Mouse (Mus musculus) thymus, adult 2 months (tissue): ENCODE measurements around the gene 1110008L16Rik. TPM values are rescaled to one million over a fixed set of nuclear protein-coding genes. Genes with fewer than 3 reads are reported as not detected.
A peak's percentile ranks its signal among the peaks of the same experiment; 100 is the strongest.

ENCODE experiments used
- DNase-seq: peaks from one replicate; pipeline ENCODE4 v3.0.0; 2021
- H3K27ac ChIP-seq: fragments of 200-500 bp; 2 replicates; pipeline ENCODE4 v1.5.1; 2012; ENCODE audit warnings: low read length, control low read depth; ENCODE audit not compliant: control insufficient read depth, insufficient read depth
- H3K27me3 ChIP-seq: fragments of 200-500 bp; 2 replicates; pipeline ENCODE4 v1.6.1; 2012; ENCODE audit warnings: mild to moderate bottlenecking, low read length, moderate library complexity, mixed read lengths; ENCODE audit not compliant: control insufficient read depth, insufficient read depth
- H3K36me3 ChIP-seq: fragments of 200-500 bp; 2 replicates; pipeline ENCODE4 v1.6.1; 2012; ENCODE audit warnings: mild to moderate bottlenecking, low read length, moderate library complexity; ENCODE audit not compliant: control insufficient read depth, insufficient read depth
- H3K4me1 ChIP-seq: fragments of 200-500 bp; replicated peaks from 2 replicates; pipeline ENCODE4 v1.6.1; 2012; ENCODE audit warnings: low read length; ENCODE audit not compliant: control insufficient read depth, insufficient read depth
- H3K4me3 ChIP-seq: fragments of 200-500 bp; 2 replicates; pipeline ENCODE4 v1.5.1; 2012; ENCODE audit warnings: mild to moderate bottlenecking, low read length, control low read depth, moderate library complexity; ENCODE audit not compliant: control insufficient read depth, insufficient read depth
- CTCF ChIP-seq: fragments of 200-500 bp; IDR thresholded peaks from 2 replicates; pipeline ENCODE4 v1.5.1; 2012; ENCODE audit warnings: mild to moderate bottlenecking, control low read depth, low read length, moderate library complexity, borderline replicate concordance; ENCODE audit not compliant: control insufficient read depth, poor library complexity, insufficient read depth; ENCODE audit errors: extremely low read depth
- POLR2A ChIP-seq: fragments of 200-500 bp; IDR thresholded peaks from 2 replicates; pipeline ENCODE4 v1.6.1; 2012; ENCODE audit warnings: mild to moderate bottlenecking, low read length, control low read depth, moderate library complexity; ENCODE audit not compliant: control insufficient read depth, poor library complexity, insufficient read depth; ENCODE audit errors: extremely low read depth
- WGBS: fragments of 180-500 bp; shearing (Covaris S2); methylation state at CpG from one replicate; pipeline ENCODE4 v1.1.7; 2018; 5-methylcytosine and 5-hydroxymethylcytosine counted together
- polyA plus RNA-seq: library from polyadenylated mRNA; depleted of rRNA; stranded (reverse); fragments of >200 nt; gene quantifications from 2 replicates; pipeline ENCODE4 v1.2.3, GENCODE M21; 2012

The 1110008L16Rik gene
- polyA plus RNA-seq, 1 experiment = 6.7 TPM

DNA sequence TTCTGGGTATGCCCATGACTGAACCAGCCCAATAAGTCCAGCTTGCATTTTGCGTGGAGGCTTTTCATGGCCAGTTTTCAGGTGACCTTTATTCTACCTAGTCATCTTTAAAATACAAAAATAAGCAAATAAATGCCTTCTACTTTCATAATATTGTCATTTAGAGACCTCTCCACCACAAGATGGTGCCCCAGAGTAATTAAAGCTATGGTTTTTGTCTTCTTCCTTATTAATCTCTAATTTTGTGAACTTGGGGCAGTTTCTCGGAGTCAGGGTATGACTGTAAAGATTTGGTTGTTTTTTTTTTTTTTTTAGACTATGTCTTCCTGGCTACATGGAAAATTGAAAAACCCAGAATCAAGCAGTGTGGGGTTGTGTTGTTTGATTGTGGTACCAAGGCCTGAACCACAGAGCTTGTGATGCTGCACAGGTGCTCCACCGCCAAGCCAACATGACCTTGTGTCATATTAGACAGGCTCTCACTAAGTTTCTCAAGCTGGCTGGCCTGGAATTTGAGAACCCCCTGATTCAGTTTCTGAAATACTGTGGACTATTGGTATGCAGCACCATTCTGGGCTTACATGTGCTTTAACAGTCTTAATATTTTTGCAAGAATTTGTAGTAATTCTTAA, 73.2 kb downstream of the 1110008L16Rik start:
- H3K27ac ChIP-seq = peak overlapping the region; percentile 24; the same call in 1 of the 2 replicates
- 32% methylated on average over 3 of the region's 3 CpGs for WGBS
- peak; percentile 47 for DNase-seq
- peaks cover 26% of the 10 kb centered on the region for H3K4me1 ChIP-seq
- TF ChIP-seq CTCF = no peak
- no peak for TF ChIP-seq POLR2A
- H3K36me3 ChIP-seq = no peaks in the 10 kb centered on the region
- no peak overlapping the region for H3K4me3 ChIP-seq
- no peaks in the 10 kb centered on the region for H3K27me3 ChIP-seq

DNA sequence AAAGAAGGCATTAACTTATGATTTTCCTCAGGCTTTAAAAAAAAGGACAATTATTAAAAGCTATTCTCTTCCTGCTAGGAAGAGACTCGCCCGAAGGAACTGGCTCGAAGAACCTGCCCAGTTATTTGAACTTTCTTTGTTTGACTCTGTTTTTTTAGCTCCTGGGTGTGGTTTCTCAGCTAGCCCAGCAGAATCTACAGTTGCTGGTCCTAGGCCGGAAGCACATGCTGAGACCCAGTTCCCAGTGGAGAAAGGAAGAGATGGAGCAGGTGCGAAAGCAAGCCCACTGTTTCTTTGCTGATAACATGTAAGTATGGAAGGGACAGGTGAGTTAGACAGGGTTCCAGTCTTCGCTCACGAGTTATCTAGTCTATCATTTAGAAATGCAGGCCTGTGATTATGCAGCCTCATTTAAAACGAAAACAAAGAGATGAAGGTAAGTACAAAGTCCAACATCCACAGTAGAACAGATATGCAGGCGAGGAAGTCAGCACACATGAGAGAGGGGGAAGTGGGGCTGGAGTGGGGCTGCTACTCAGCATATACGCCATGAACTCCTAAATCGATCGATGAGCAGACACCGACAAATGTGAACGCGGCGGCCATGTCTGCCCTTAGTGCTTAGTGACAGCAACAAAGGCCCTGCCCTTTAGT, 77.7 kb downstream of the 1110008L16Rik start:
- no peaks in the 10 kb centered on the region for H3K27me3 ChIP-seq
- no peaks in the 10 kb centered on the region for H3K36me3 ChIP-seq
- H3K27ac ChIP-seq = peak overlapping the region; percentile 45
- TF ChIP-seq POLR2A (no peak), CTCF (no peak)
- no peak for DNase-seq
- peaks cover 30% of the 10 kb centered on the region for H3K4me1 ChIP-seq
- WGBS = 88% methylated on average over 16 of the region's 16 CpGs
- no peak overlapping the region for H3K4me3 ChIP-seq

DNA sequence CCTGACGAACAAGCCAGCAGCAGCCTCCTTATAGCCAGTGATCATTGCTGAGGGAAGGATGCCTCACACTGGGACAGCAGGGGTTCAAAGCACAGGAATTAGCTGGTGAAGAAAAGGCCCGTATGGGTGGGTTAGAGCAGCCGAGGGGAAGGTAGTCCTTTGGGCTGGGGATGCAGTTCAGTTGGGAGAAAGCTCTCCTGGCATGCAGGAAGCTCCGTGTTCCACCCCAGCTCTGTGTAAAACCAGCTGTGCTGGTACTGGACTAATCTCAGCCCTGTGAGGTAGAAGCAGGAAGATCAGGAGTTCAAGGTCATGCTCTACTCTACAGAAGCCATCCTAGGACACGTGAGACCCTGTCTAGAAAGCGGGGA, 78.2 kb downstream of the 1110008L16Rik start:
- 86% methylated on average over 6 of the region's 6 CpGs for WGBS
- H3K27ac ChIP-seq = peak overlapping the region; percentile 45; the same call in 1 of the 2 replicates
- no peak for DNase-seq
- no peaks in the 10 kb centered on the region for H3K36me3 ChIP-seq
- no peak overlapping the region for H3K4me3 ChIP-seq
- H3K27me3 ChIP-seq = no peaks in the 10 kb centered on the region
- TF ChIP-seq CTCF (no peak), POLR2A (no peak)
- peaks cover 32% of the 10 kb centered on the region for H3K4me1 ChIP-seq

DNA sequence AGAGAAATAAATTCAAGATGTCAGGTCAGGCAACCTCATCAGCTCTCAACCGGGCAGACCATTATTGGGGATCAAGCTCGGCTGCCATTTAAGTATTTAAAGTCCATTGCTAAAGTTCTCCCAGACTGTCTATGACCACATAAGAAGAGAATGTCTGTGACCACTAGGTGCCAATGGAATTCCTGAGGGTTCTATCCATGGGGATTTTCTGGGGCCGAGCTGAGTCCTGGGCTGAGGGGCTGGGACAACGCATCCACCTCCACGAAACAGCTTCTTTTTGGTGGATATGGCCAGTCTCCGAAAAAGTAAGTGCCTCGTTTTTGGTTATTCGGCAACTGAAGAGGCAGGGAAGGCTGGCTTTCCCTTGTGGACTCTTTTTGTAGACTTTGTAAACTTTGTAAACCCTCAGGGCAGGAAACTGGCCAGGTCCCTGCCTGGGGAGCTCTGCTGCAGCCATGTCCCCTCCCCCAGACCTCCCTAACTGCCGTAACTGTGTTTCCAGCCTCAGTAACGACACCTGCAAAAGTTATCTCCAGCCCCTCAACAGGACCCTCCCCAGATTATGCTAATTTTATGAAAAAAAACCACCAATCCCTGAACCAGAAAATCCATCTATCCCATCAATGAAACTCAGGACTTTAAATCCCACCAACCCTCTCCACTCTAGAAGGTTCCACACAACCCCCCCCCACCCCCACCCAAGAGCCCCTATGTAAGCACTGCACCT, 84.8 kb downstream of the 1110008L16Rik start, which contains the start of gene Psma6:
TSS of gene Psma6 (plus strand) at position 200 of the 727 bp plus-strand sequence.
- DNase-seq = peak; percentile 38
- no peak for TF ChIP-seq CTCF
- peak; percentile 10; the same call in 1 of the 2 replicates for TF ChIP-seq POLR2A
- Histone ChIP-seq H3K27me3 (no peaks in the 10 kb centered on the region), H3K36me3 (no peaks in the 10 kb centered on the region), H3K4me1 (peaks cover 58% of the 10 kb centered on the region), H3K4me3 (no peak within 1 kb of the TSS), H3K27ac (peak within 1 kb of the TSS; percentile 93)
- 56% methylated on average over 10 of the region's 10 CpGs for WGBS

DNA sequence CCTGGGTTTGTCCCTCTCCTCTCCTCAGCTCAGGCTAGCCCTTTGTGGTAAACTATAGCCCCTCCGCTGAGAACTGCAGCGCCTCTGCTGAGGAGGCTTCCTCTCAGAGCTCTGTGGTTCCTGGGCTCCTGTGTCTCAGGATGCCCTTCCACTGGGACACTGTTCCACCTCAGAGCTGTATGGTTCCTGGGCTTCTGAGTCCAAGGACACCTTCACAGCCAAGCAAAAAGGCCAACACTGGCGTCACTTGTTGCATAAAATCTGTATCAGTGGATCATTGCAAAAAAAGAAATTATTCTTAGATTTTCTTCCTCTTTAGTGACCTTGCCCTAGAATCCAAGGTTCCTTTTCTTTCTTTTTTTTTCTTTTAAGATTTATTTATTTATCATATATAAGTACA, 85.4 kb downstream of the 1110008L16Rik start:
- Histone ChIP-seq H3K27ac (peak overlapping the region; percentile 93), H3K36me3 (no peaks in the 10 kb centered on the region), H3K27me3 (no peaks in the 10 kb centered on the region), H3K4me1 (peaks cover 61% of the 10 kb centered on the region), H3K4me3 (no peak overlapping the region)
- DNase-seq = no peak
- TF ChIP-seq CTCF (no peak), POLR2A (no peak)
- WGBS = 31% methylated on average over 3 of the region's 3 CpGs

DNA sequence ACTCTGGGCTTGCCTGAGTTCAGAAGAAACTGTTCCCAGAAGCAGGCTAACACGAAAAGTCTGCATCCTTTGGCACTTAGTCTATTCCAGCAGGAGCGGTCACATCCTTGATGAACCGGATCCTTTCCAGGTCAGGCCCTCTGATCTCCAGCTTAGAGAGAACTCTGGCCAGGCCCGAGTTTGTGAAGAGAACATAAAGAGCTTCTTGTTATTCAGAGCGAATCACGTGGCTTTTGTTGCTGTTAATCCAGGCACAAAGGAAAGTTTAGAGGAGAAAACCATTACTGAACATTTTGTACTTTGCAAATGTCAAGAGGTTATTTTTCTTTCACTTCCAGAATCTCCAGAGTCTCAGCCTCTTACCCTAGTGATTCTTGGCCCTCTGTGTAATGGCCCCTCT, 86.6 kb downstream of the 1110008L16Rik start:
- Histone ChIP-seq H3K4me3 (no peak overlapping the region), H3K27me3 (no peaks in the 10 kb centered on the region), H3K36me3 (no peaks in the 10 kb centered on the region), H3K4me1 (peaks cover 66% of the 10 kb centered on the region), H3K27ac (peak overlapping the region; percentile 98)
- DNase-seq = no peak
- WGBS = 61% methylated on average over 6 of the region's 6 CpGs
- TF ChIP-seq CTCF = no peak
- TF ChIP-seq POLR2A = no peak

DNA sequence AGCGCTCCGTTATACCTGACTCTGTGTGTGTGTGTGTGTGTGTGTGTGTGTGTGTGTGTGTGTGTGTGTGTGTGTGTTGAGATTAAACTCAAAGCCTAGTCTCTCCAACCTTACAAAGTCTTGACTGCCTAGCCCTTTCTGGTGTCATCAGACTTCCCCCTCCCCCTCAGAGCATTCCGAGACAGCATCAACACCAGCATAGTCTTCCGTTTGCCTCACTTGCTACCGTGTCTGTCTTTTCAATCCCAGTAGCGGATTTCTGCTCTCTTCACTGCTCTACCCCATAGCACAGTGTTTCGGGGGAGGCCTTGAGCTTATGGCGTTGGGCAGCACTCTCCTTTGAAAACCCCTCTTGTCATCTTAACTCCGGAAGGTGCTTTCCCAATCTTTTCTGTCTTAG, 87.1 kb downstream of the 1110008L16Rik start:
- H3K27ac ChIP-seq = peak overlapping the region; percentile 98

More for the DNA sequence above, 87.1 kb downstream of the 1110008L16Rik start:
- H3K36me3 ChIP-seq = no peaks in the 10 kb centered on the region
- no peak overlapping the region for H3K4me3 ChIP-seq
- no peak for TF ChIP-seq CTCF
- TF ChIP-seq POLR2A = no peak
- peaks cover 70% of the 10 kb centered on the region for H3K4me1 ChIP-seq
- DNase-seq = no peak
- WGBS = 80% methylated on average over 9 of the region's 9 CpGs
- no peaks in the 10 kb centered on the region for H3K27me3 ChIP-seq
